Mouse (Mus musculus): ENCODE measurements around the gene Nasp.

- TF ChIP-seq MAX (IDR thresholded peaks at IDR 0.05; ENCODE audit: low read depth) (no peak), USF1 (IDR thresholded peaks at IDR 0.05; ENCODE audit: low read depth) (no peak), POLR2A (IDR thresholded peaks at IDR 0.05; ENCODE audit: insufficient read length, low read depth) (no peak), MYOD1 (IDR thresholded peaks at IDR 0.05; ENCODE audit: control insufficient read depth in 1 of 3, insufficient read length in 2 of 3, low read depth in 2 of 3) (no peak), SRF (IDR thresholded peaks at IDR 0.05; ENCODE audit: control insufficient read depth, insufficient read length, low read depth) (no peak)
These were observed 15.1 kb downstream of the Nasp start for GRCm38 (mm10) chr4:116612621-116613020.

Measured in myocyte (in vitro differentiated cells).